Mouse (Mus musculus): ENCODE data around the gene Dut.

The Dut gene

DNA sequence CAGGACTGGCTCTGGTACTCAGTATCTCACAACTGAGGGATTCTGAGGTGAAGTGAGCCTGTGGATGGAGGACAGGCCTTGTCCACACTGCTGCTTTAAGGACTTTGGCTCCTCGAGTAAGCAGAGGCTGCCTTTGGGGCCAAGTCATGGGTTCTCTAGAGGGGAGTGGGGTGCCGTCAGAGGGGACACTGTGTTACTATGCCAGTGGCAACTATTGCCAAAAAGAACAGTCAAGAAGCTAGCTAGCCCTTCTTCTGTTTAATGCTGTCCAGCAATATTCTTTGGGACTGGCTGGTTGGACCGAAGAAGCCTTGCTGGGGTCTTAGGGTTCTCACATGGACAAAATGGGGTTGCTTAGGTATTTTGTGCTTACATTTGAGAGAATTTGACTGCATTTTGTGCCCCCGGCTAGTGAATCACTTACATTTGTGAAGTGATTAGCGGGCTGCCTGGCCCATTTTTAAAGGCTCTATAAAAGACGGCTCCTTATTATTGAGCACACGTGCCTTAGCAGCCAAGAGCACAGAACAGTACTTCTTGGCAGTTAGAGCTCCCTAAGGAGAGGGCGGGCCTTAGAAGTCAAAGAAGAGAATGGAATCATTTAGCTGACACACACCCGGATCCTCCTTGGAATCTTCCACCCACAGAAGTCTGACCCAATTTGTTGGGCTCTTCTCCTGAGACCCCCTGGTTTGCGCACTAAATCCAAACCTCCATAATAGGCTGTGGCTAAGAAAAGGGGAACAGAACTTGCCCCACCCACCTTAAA lies 43.4 kb downstream of the Dut start:
- Histone ChIP-seq H3K4me3 (replicated peaks; ENCODE audit: low read length) (no peak overlapping the region), H3K4me1 (replicated peaks; ENCODE audit: low read depth, low read length) (no peaks in the 10 kb centered on the region), H3K27me3 (ENCODE audit: insufficient read depth, low read length) (no peaks in the 10 kb centered on the region; the same call in 1 of the 2 replicates), H3K9me3 (ENCODE audit: low read length) (no peaks in the 10 kb centered on the region), H3K36me3 (ENCODE audit: insufficient read depth, low read length) (no peaks in the 10 kb centered on the region)
- TF ChIP-seq NANOG (IDR thresholded peaks at IDR 0.05; ENCODE audit: borderline replicate concordance, low read length), result no peak
- TF ChIP-seq CTCF (conservative IDR thresholded peaks at IDR 0.05; ENCODE audit: low read length), result no peak
- TF ChIP-seq POU5F1 (IDR thresholded peaks at IDR 0.05; ENCODE audit: borderline replicate concordance, low read length), result no peak

DNA sequence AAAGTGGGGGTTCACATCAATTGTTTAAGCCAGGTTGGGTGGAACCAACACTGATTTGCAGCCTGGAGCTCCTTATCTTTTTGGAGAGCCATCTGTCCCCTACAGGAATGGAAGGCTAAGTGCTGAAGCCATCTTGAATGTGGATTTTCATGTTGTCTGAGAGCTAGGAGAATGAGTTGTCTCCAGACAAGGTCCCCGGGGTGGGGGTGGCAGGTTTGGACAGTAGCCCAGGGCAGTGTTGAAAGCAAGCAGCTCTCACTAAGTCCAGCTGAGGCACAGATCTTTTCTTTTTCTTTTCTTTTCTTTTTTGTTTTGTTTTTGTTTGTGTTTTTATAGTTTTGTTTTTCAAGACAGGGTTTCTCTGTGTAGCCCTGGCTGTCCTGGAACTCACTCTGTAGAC lies 44.1 kb downstream of the Dut start:
- TF ChIP-seq CTCF (conservative IDR thresholded peaks at IDR 0.05; ENCODE audit: low read length), result no peak
- Histone ChIP-seq H3K36me3 (ENCODE audit: insufficient read depth, low read length) (no peaks in the 10 kb centered on the region), H3K4me1 (replicated peaks; ENCODE audit: low read depth, low read length) (no peaks in the 10 kb centered on the region), H3K4me3 (replicated peaks; ENCODE audit: low read length) (no peak overlapping the region), H3K9me3 (ENCODE audit: low read length) (peaks cover 2% of the 10 kb centered on the region; the same call in 1 of the 2 replicates), H3K27me3 (ENCODE audit: insufficient read depth, low read length) (no peaks in the 10 kb centered on the region)

DNA sequence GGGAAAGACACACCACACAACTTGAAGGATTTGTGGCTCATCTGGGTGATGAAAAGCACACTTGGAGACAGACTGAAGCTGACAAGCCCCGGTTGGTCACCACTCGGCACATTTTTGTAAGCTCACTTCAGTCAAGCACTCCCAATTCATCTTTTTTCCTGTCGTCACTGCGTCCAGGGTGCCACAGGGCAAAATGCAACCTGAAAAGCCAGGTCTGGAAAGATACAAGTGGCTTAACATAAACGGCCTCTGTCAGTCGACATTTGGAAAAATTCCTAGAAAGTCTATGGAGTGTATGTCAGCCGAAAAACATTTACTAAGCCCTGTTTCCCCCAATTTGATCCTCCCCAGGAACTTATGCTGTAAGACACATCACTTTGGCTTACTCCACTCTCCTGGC lies 45.6 kb downstream of the Dut start:
- Histone ChIP-seq H3K9me3 (ENCODE audit: low read length) (peaks cover 13% of the 10 kb centered on the region), H3K4me3 (replicated peaks; ENCODE audit: low read length) (no peak overlapping the region), H3K36me3 (ENCODE audit: insufficient read depth, low read length) (no peaks in the 10 kb centered on the region), H3K27me3 (ENCODE audit: insufficient read depth, low read length) (no peaks in the 10 kb centered on the region), H3K4me1 (replicated peaks; ENCODE audit: low read depth, low read length) (no peaks in the 10 kb centered on the region)
- TF ChIP-seq POU5F1 (IDR thresholded peaks at IDR 0.05; ENCODE audit: borderline replicate concordance, low read length), result no peak

DNA sequence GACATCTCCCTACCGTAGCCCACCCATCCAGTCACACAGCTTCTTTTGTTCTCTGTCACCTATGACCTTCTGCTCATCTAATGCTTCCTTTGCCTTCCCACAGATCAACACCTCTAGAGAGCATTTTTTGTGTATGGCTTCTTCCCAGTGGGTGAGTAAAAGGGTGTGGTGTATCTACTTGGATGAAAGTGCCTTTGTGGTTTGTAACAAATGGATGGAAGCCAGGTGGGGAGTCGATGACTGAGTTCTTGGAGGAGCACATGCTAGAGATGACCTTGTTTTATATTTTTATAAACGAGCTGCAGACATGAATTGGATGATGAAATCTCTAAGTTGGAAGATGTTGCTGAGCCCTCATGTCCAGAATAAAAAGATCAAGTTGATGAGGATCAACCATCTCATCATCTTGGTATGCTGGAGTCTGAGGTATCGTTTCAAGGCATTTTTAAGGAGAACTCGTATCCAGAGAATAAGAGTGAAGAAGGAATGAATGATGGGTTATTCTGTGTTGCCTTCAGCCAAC lies 47.0 kb downstream of the Dut start:
- Histone ChIP-seq H3K27me3 (ENCODE audit: insufficient read depth, low read length) (no peaks in the 10 kb centered on the region), H3K4me3 (replicated peaks; ENCODE audit: low read length) (no peak overlapping the region), H3K4me1 (replicated peaks; ENCODE audit: low read depth, low read length) (no peaks in the 10 kb centered on the region), H3K36me3 (ENCODE audit: insufficient read depth, low read length) (no peaks in the 10 kb centered on the region), H3K9me3 (ENCODE audit: low read length) (peaks cover 14% of the 10 kb centered on the region)
- no peak for TF ChIP-seq NANOG (IDR thresholded peaks at IDR 0.05; ENCODE audit: borderline replicate concordance, low read length)
- no peak for TF ChIP-seq CTCF (conservative IDR thresholded peaks at IDR 0.05; ENCODE audit: low read length)
- no peak for TF ChIP-seq POU5F1 (IDR thresholded peaks at IDR 0.05; ENCODE audit: borderline replicate concordance, low read length)

DNA sequence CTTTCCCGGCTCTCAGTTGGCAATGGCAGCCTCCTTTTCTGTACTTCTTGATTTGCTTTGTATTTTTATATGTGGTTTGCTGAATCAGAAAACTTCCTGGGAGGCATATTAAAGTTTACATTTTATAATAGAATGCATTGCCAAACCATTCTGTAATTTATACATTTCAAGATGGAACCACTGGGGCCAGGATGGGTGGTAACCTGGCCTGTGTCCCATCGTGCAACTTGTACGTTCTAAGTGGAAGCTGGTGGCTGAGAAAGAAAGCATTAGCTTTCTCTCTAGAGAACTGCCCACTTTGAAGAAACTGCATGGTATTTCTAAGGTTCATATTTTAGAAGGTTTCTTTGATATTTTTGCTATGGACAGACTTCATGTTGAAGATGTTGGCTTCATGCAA lies 48.5 kb downstream of the Dut start:
- Histone ChIP-seq H3K36me3 (ENCODE audit: insufficient read depth, low read length) (no peaks in the 10 kb centered on the region), H3K4me3 (replicated peaks; ENCODE audit: low read length) (no peak overlapping the region), H3K9me3 (ENCODE audit: low read length) (peaks cover 14% of the 10 kb centered on the region), H3K4me1 (replicated peaks; ENCODE audit: low read depth, low read length) (no peaks in the 10 kb centered on the region), H3K27me3 (ENCODE audit: insufficient read depth, low read length) (no peaks in the 10 kb centered on the region)
- TF ChIP-seq CTCF (conservative IDR thresholded peaks at IDR 0.05; ENCODE audit: low read length) (no peak), POU5F1 (IDR thresholded peaks at IDR 0.05; ENCODE audit: borderline replicate concordance, low read length) (no peak), NANOG (IDR thresholded peaks at IDR 0.05; ENCODE audit: borderline replicate concordance, low read length) (no peak)

DNA sequence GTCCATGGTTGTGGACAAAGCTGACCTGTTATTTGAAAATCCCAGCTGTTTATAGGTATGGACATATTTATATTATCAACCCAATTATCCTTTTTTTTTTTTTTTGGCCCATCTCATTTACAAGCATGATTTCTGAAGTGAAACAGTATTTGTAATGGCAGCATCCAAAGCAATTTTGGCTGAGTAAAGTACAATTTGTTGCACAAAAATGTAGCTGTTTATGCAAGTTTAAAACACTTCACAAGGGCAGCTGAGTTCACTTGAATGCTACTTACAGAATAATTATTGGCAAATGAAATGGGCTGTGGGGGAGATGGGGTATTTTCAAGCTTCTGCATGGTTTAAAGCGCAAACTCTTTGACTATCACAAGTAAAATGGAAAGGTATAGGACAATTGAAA lies 51.9 kb downstream of the Dut start:
- H3K36me3 ChIP-seq (ENCODE audit: insufficient read depth, low read length), result no peaks in the 10 kb centered on the region
- H3K4me1 ChIP-seq (replicated peaks; ENCODE audit: low read depth, low read length), result peaks cover 12% of the 10 kb centered on the region
- TF ChIP-seq CTCF (conservative IDR thresholded peaks at IDR 0.05; ENCODE audit: low read length) (no peak), NANOG (IDR thresholded peaks at IDR 0.05; ENCODE audit: borderline replicate concordance, low read length) (no peak), POU5F1 (IDR thresholded peaks at IDR 0.05; ENCODE audit: borderline replicate concordance, low read length) (no peak)
- peaks cover 14% of the 10 kb centered on the region for H3K9me3 ChIP-seq (ENCODE audit: low read length)
- H3K4me3 ChIP-seq (replicated peaks; ENCODE audit: low read length), result no peak overlapping the region
- H3K27me3 ChIP-seq (ENCODE audit: insufficient read depth, low read length), result no peaks in the 10 kb centered on the region

DNA sequence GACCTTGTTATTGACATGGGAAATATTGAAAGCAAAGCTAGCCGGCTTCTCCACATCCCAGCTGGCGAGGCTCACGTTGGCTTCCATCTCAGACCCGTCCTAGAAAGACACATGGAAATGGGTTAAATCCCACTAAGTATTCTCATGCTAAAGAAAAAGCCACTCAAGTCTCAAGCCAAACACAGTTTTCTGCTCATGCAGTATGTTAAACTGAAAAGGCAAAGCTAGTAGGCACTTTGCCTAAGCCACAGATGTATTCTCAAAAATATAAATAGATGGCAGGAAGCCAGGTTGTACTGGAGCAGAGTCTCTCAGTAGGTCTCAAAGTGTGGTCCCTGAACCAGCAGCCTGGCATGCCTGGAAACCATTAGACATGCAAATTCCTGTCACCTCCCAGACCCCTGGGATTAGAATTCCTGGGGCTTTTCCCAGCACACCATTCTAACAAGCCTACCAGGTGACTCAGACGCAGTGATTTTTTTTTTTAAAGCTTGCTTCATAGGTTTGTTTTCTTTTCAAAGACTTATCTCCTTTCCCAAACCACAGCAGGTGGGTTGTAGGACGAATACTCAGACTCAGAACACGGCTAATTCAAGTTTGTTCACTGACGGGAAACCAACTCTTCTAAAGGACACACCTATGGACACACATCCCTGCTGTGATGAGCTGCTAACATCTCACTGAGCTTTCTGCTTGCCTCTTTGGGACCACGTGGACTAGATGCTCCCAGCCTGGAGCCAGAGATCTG lies 55.1 kb downstream of the Dut start:
- Histone ChIP-seq H3K4me1 (replicated peaks; ENCODE audit: low read depth, low read length) (peaks cover 12% of the 10 kb centered on the region), H3K4me3 (replicated peaks; ENCODE audit: low read length) (no peak overlapping the region), H3K9me3 (ENCODE audit: low read length) (peaks cover 6% of the 10 kb centered on the region), H3K36me3 (ENCODE audit: insufficient read depth, low read length) (no peaks in the 10 kb centered on the region), H3K27me3 (ENCODE audit: insufficient read depth, low read length) (no peaks in the 10 kb centered on the region)
- no peak for TF ChIP-seq CTCF (conservative IDR thresholded peaks at IDR 0.05; ENCODE audit: low read length)
- no peak for TF ChIP-seq NANOG (IDR thresholded peaks at IDR 0.05; ENCODE audit: borderline replicate concordance, low read length)
- no peak for TF ChIP-seq POU5F1 (IDR thresholded peaks at IDR 0.05; ENCODE audit: borderline replicate concordance, low read length)

DNA sequence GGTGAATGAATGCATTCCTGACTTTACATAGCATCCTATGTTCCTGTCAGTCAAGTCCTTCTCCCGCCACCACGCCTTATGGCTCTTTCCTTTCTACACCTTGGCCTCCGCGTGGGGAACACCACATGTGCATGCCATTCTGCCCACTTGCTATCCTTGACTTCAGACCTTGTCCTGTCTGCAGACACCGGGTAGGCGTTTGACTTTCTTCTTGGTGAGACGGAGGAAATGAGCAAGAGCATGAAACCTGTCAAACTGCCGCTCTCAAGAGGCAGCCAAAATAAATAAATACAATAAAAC lies 55.6 kb downstream of the Dut start:
- no peak overlapping the region for H3K4me3 ChIP-seq (replicated peaks; ENCODE audit: low read length)
- peaks cover 12% of the 10 kb centered on the region for H3K4me1 ChIP-seq (replicated peaks; ENCODE audit: low read depth, low read length)
- H3K27me3 ChIP-seq (ENCODE audit: insufficient read depth, low read length), result no peaks in the 10 kb centered on the region
- H3K36me3 ChIP-seq (ENCODE audit: insufficient read depth, low read length), result no peaks in the 10 kb centered on the region
- TF ChIP-seq CTCF (conservative IDR thresholded peaks at IDR 0.05; ENCODE audit: low read length), result no peak
- no peak for TF ChIP-seq NANOG (IDR thresholded peaks at IDR 0.05; ENCODE audit: borderline replicate concordance, low read length)
- peaks cover 1% of the 10 kb centered on the region for H3K9me3 ChIP-seq (ENCODE audit: low read length)
